Mouse (Mus musculus) inflammation-experienced regulatory T-cells, adult 16 weeks (primary cell): ENCODE data around the gene Olfr77. TPM values are rescaled to one million over a fixed set of nuclear protein-coding genes. Genes with fewer than 3 reads are reported as not detected.

Source experiments
- polyA plus RNA-seq: library from polyadenylated mRNA; unstranded; fragments of 100-300 nt; shearing (Covaris generic); gene quantifications from one replicate; pipeline ENCODE4 v1.2.1, GENCODE M21; 2017

Gene Olfr77
- polyA plus RNA-seq, result 0.79 TPM

DNA sequence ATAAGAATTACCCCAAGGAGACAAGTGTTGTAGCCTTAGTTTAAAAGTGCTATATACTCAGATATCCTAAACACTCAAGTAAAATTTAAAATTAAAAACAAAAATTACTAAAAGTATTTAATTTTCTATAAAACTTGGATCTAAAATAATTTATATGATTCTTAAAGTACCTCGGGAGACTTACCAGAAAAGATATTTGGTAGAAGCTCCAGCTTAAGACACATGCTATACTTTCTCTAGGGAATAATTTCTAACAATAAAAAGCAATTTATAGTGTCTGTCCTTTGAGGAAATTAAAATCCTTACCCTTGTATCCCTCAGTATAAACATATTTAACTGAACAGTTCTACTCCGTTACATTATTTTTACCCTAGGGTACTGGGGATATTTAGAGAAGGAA is at the start of gene Olfr77:
Olfr77 (plus strand) TSS at position 301 of the 400 bp plus-strand sequence.

DNA sequence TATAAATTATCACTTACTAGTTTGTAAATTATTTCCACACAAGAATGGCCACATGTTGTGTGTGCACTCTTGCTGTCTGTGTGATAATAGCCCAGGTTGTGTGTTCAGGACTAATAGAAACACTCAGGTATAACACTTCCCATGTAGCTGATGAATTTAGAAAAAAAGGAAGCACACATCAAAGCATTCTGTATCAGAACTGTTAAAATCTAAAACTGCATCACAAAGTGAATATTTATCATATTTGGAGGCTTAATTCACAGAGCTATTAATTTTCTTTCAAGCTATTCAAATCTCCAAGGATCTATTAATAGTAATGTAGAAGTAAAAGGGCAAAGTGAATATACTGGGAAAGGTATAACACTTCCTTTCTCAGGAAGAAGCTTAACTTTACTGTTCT is 28.8 kb upstream of the Olfr77 start, which contains the start of gene Olfr862:
Olfr862 (minus strand) TSS at position 101 of the 400 bp plus-strand sequence.

Other genes with a start within 250 kb of the Olfr77 start
- gene Olfr857, start 207.4 kb upstream of the Olfr77 start, polyA plus RNA-seq, result not detected
- gene Olfr58, start 136.6 kb upstream of the Olfr77 start, polyA plus RNA-seq, result not detected
- not detected for gene Olfr859, start 112.0 kb upstream of the Olfr77 start, polyA plus RNA-seq
- not detected for gene Olfr860, start 67.1 kb upstream of the Olfr77 start, polyA plus RNA-seq
- gene Olfr862, start 28.9 kb upstream of the Olfr77 start, polyA plus RNA-seq, result not detected
- not detected for gene Olfr866, start 111.2 kb downstream of the Olfr77 start, polyA plus RNA-seq
- not detected for gene Olfr867, start 140.7 kb downstream of the Olfr77 start, polyA plus RNA-seq
- gene Olfr868, start 181.8 kb downstream of the Olfr77 start, polyA plus RNA-seq, result not detected
- gene Olfr869, start 212.1 kb downstream of the Olfr77 start, polyA plus RNA-seq, result not detected